Mouse (Mus musculus): ENCODE measurements at regions not wholly inside any gene's neighbourhood (a gene's known extent, or its start where the extent isn't known, plus 50 kb on each side); places are given as distances from the start of the nearest gene placed in this dataset.

GRCm38 (mm10) chr12:26939831-26940230, 402.5 kb downstream of the Sox11 start:
- Histone ChIP-seq H3K4me1 (ENCODE audit: control insufficient read depth, insufficient read depth, low read length) (no peaks in the 10 kb centered on the region), H3K9me3 (replicated peaks; ENCODE audit: control insufficient read depth, low read length) (no peaks in the 10 kb centered on the region), H3K9ac (ENCODE audit: low read length) (no peak overlapping the region), H3K4me3 (ENCODE audit: low read length) (no peak overlapping the region), H3K27me3 (ENCODE audit: control insufficient read depth, insufficient read depth, low read length) (no peaks in the 10 kb centered on the region), H3K36me3 (ENCODE audit: control insufficient read depth, insufficient read depth) (no peaks in the 10 kb centered on the region), H3K4me2 (ENCODE audit: low read depth, low read length) (no peak overlapping the region), H3K27ac (ENCODE audit: low read length) (no peak overlapping the region)
- WGBS = 34% methylated on average over 2 of the region's 2 CpGs
- no peak for ATAC-seq (replicated peaks; ENCODE audit: extremely low read depth, insufficient read depth, low FRiP score)

- Histone ChIP-seq H3K27me3 (ENCODE audit: control insufficient read depth, insufficient read depth, low read length) (no peaks in the 10 kb centered on the region), H3K4me2 (ENCODE audit: low read depth, low read length) (no peak overlapping the region), H3K27ac (ENCODE audit: low read length) (no peak overlapping the region), H3K4me1 (ENCODE audit: control insufficient read depth, insufficient read depth, low read length) (no peaks in the 10 kb centered on the region), H3K9ac (ENCODE audit: low read length) (no peak overlapping the region), H3K36me3 (ENCODE audit: control insufficient read depth, insufficient read depth) (no peaks in the 10 kb centered on the region), H3K9me3 (replicated peaks; ENCODE audit: control insufficient read depth, low read length) (no peaks in the 10 kb centered on the region), H3K4me3 (ENCODE audit: low read length) (no peak overlapping the region)
- no peak for ATAC-seq (replicated peaks; ENCODE audit: extremely low read depth, insufficient read depth, low FRiP score)
- WGBS = 68% methylated on average over 3 of the region's 3 CpGs
These were observed 404.5 kb downstream of the Sox11 start for GRCm38 (mm10) chr12:26937836-26938235.

DNA sequence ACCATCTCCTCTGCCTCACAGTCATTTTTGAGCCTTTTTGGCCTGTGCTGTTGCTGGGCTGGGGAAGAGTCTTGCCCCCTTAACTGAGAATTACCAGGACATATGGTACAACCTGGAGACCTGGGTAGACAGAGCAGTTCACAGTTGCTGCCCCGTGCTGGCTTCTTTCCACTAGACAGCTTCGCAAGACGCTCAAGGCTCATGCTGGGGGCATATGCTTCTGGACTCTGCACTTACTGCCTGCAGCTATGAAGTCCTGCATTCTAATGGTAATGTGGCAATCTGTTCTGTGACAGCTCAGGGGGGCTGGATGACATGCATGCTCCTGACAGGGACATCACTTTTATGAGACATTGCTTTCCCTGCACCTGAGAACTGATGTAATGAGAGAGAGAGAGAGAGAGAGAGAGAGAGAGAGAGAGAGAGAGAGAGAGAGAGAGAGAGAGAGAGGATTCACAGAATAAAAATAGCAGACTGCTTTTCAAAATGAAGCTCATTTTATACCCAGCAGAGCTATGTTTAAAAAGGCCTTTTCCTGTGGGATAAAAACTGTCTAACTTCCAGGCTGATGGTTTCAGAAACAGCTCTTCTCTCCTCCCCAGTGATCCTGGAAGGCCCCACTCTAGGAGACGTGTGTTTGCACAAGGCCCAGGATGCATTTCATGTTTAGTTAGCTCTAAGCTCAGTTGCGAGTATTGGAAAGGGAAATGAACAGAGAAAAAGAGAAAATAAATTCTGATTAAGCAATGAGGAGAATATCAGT, 405.5 kb downstream of the Sox11 start:
- WGBS = 58% methylated on average over 5 of the region's 5 CpGs

DNA sequence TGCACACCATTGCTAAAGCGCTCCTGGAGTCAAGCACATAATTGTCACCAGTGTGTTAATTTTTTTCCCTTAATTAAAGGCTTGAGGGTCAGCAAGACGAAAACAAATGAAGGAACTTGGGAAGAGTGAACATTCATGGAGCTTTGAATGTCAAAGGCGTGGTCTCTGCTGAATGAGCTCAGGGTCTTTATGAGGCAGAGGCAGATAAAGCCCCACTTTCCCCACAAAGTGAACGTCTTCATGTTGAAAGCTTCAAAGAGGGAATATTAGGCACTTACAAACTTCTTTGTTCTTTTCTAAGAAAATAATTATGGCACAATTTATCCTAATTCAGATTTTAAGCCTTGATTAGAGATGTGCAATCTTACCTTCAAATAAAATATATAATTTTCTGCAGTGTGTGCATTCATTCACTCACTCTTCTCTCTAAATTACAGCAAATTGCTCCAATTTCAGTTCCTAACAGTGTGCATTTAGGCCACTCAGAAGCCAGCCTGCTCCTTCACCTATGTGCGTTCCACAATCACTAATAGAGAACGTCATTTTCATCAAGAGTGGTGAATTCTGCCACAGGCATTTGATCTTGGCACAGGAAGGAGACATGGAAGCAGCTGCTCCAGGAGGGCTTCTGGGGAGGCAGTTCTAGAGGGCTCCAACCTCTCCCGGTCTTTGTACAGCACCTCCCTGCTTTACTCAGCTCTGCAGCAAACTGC, 412.1 kb downstream of the Sox11 start:
- ATAC-seq (replicated peaks; ENCODE audit: extremely low read depth, insufficient read depth, low FRiP score) = no peak

More for the DNA sequence above, 405.5 kb downstream of the Sox11 start:
- H3K9me3 ChIP-seq (replicated peaks; ENCODE audit: control insufficient read depth, low read length) = no peaks in the 10 kb centered on the region
- H3K27me3 ChIP-seq (ENCODE audit: control insufficient read depth, insufficient read depth, low read length) = no peaks in the 10 kb centered on the region
- H3K36me3 ChIP-seq (ENCODE audit: control insufficient read depth, insufficient read depth) = no peaks in the 10 kb centered on the region
- H3K27ac ChIP-seq (ENCODE audit: low read length) = no peak overlapping the region
- no peaks in the 10 kb centered on the region for H3K4me1 ChIP-seq (ENCODE audit: control insufficient read depth, insufficient read depth, low read length)
- no peak overlapping the region for H3K4me2 ChIP-seq (ENCODE audit: low read depth, low read length)
- no peak overlapping the region for H3K4me3 ChIP-seq (ENCODE audit: low read length)
- no peak for ATAC-seq (replicated peaks; ENCODE audit: extremely low read depth, insufficient read depth, low FRiP score)
- H3K9ac ChIP-seq (ENCODE audit: low read length) = no peak overlapping the region

DNA sequence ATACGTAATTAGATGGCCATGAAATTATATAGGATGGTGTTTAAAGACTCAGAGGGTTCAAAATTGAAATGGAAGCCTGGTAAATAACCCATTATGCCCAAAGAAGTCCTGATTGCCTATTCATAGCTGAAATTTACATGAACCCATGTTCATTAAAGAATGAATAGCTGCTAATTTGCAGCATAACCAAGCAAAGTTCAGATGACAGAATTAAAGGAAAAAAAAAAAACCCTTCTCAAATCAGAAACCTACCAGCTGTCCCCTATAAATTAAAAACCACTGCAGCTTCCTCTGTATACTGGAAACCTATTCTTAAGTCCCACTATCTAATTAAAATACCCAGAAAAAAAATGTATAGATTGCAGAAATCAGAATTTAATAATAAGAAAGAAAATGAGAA, 436.2 kb downstream of the Sox11 start:
- H3K4me2 ChIP-seq (ENCODE audit: low read depth, low read length) = no peak overlapping the region
- H3K4me1 ChIP-seq (ENCODE audit: control insufficient read depth, insufficient read depth, low read length) = no peaks in the 10 kb centered on the region
- no peak overlapping the region for H3K4me3 ChIP-seq (ENCODE audit: low read length)
- no peak overlapping the region for H3K9ac ChIP-seq (ENCODE audit: low read length)
- H3K27ac ChIP-seq (ENCODE audit: low read length) = no peak overlapping the region
- H3K9me3 ChIP-seq (replicated peaks; ENCODE audit: control insufficient read depth, low read length) = no peaks in the 10 kb centered on the region
- 84% methylated on average over 1 of the region's 1 CpGs for WGBS
- no peaks in the 10 kb centered on the region for H3K27me3 ChIP-seq (ENCODE audit: control insufficient read depth, insufficient read depth, low read length)
- no peak for ATAC-seq (replicated peaks; ENCODE audit: extremely low read depth, insufficient read depth, low FRiP score)
- no peaks in the 10 kb centered on the region for H3K36me3 ChIP-seq (ENCODE audit: control insufficient read depth, insufficient read depth)

More for the DNA sequence above, 412.1 kb downstream of the Sox11 start:
- H3K27ac ChIP-seq (ENCODE audit: low read length) = no peak overlapping the region
- H3K4me1 ChIP-seq (ENCODE audit: control insufficient read depth, insufficient read depth, low read length) = no peaks in the 10 kb centered on the region
- H3K4me3 ChIP-seq (ENCODE audit: low read length) = no peak overlapping the region
- H3K4me2 ChIP-seq (ENCODE audit: low read depth, low read length) = no peak overlapping the region
- 79% methylated on average over 7 of the region's 7 CpGs for WGBS
- no peaks in the 10 kb centered on the region for H3K9me3 ChIP-seq (replicated peaks; ENCODE audit: control insufficient read depth, low read length)
- no peak overlapping the region for H3K9ac ChIP-seq (ENCODE audit: low read length)
- no peaks in the 10 kb centered on the region for H3K27me3 ChIP-seq (ENCODE audit: control insufficient read depth, insufficient read depth, low read length)
- no peaks in the 10 kb centered on the region for H3K36me3 ChIP-seq (ENCODE audit: control insufficient read depth, insufficient read depth)

- Histone ChIP-seq H3K27me3 (ENCODE audit: control insufficient read depth, insufficient read depth, low read length) (no peaks in the 10 kb centered on the region), H3K9ac (ENCODE audit: low read length) (no peak overlapping the region), H3K4me2 (ENCODE audit: low read depth, low read length) (no peak overlapping the region; the same call in 1 of the 2 replicates), H3K36me3 (ENCODE audit: control insufficient read depth, insufficient read depth) (no peaks in the 10 kb centered on the region), H3K27ac (ENCODE audit: low read length) (no peak overlapping the region), H3K4me1 (ENCODE audit: control insufficient read depth, insufficient read depth, low read length) (no peaks in the 10 kb centered on the region), H3K4me3 (ENCODE audit: low read length) (no peak overlapping the region), H3K9me3 (replicated peaks; ENCODE audit: control insufficient read depth, low read length) (no peaks in the 10 kb centered on the region)
- WGBS = 58% methylated on average over 2 of the region's 2 CpGs
- no peak for ATAC-seq (replicated peaks; ENCODE audit: extremely low read depth, insufficient read depth, low FRiP score)
These were observed 434.9 kb downstream of the Cmpk2 start for GRCm38 (mm10) chr12:26903894-26904272.

GRCm38 (mm10) chr12:26903073-26903893, 434.3 kb downstream of the Cmpk2 start:
- H3K4me2 ChIP-seq (ENCODE audit: low read depth, low read length) = peak overlapping the region; percentile 48
- no peak overlapping the region for H3K27ac ChIP-seq (ENCODE audit: low read length)
- no peak overlapping the region for H3K9ac ChIP-seq (ENCODE audit: low read length)
- H3K27me3 ChIP-seq (ENCODE audit: control insufficient read depth, insufficient read depth, low read length) = no peaks in the 10 kb centered on the region
- ATAC-seq (replicated peaks; ENCODE audit: extremely low read depth, insufficient read depth, low FRiP score) = no peak
- 35% methylated on average over 23 of the region's 23 CpGs for WGBS
- H3K9me3 ChIP-seq (replicated peaks; ENCODE audit: control insufficient read depth, low read length) = no peaks in the 10 kb centered on the region
- no peaks in the 10 kb centered on the region for H3K4me1 ChIP-seq (ENCODE audit: control insufficient read depth, insufficient read depth, low read length)
- H3K36me3 ChIP-seq (ENCODE audit: control insufficient read depth, insufficient read depth) = no peaks in the 10 kb centered on the region
- H3K4me3 ChIP-seq (ENCODE audit: low read length) = no peak overlapping the region

DNA sequence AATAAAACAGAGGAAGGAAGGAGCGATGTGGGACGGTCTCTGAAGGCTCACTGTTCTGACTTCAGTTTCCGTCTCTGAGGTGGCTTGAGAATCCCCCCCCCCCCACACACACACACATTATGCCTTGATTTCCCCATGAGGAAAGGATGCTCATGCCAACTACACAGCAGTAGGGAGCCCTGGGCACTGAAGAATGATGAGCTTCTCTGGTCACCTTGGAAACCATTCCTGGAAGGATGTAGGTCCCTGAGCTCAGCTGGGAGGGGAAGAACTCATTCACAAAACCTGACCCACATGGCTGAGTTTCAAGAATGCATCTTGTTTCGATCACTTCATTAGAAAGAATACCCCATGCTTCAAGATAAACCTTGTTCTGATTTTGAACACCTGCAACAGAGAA, 422.2 kb downstream of the Cmpk2 start:
- WGBS = 59% methylated on average over 4 of the region's 4 CpGs
- no peak overlapping the region for H3K4me2 ChIP-seq (ENCODE audit: low read depth, low read length)
- no peak overlapping the region for H3K27ac ChIP-seq (ENCODE audit: low read length)
- ATAC-seq (replicated peaks; ENCODE audit: extremely low read depth, insufficient read depth, low FRiP score) = no peak
- no peak overlapping the region for H3K4me3 ChIP-seq (ENCODE audit: low read length)
- no peaks in the 10 kb centered on the region for H3K27me3 ChIP-seq (ENCODE audit: control insufficient read depth, insufficient read depth, low read length)
- H3K9me3 ChIP-seq (replicated peaks; ENCODE audit: control insufficient read depth, low read length) = no peaks in the 10 kb centered on the region
- no peaks in the 10 kb centered on the region for H3K4me1 ChIP-seq (ENCODE audit: control insufficient read depth, insufficient read depth, low read length)
- H3K9ac ChIP-seq (ENCODE audit: low read length) = no peak overlapping the region
- no peaks in the 10 kb centered on the region for H3K36me3 ChIP-seq (ENCODE audit: control insufficient read depth, insufficient read depth)

GRCm38 (mm10) chr12:26886635-26887014, 417.6 kb downstream of the Cmpk2 start:
- Histone ChIP-seq H3K4me1 (ENCODE audit: control insufficient read depth, insufficient read depth, low read length) (peaks cover 4% of the 10 kb centered on the region; the same call in 1 of the 2 replicates), H3K9ac (ENCODE audit: low read length) (no peak overlapping the region), H3K27ac (ENCODE audit: low read length) (no peak overlapping the region), H3K27me3 (ENCODE audit: control insufficient read depth, insufficient read depth, low read length) (no peaks in the 10 kb centered on the region), H3K36me3 (ENCODE audit: control insufficient read depth, insufficient read depth) (no peaks in the 10 kb centered on the region), H3K4me3 (ENCODE audit: low read length) (no peak overlapping the region), H3K4me2 (ENCODE audit: low read depth, low read length) (no peak overlapping the region), H3K9me3 (replicated peaks; ENCODE audit: control insufficient read depth, low read length) (no peaks in the 10 kb centered on the region)
- WGBS = 66% methylated on average over 7 of the region's 7 CpGs
- ATAC-seq (replicated peaks; ENCODE audit: extremely low read depth, insufficient read depth, low FRiP score) = no peak
